ENCODE assay signal across 7 mouse cellular contexts in genomic region chr8:84657203-84657602, GRCm38 (mm10). TPM values are rescaled to one million over a fixed set of nuclear protein-coding genes. Genes with fewer than 3 reads are reported as not detected.
DNase-seq lines count a peak whose midpoint lies in the region; ATAC-seq lines count a peak whose summit lies in the region.

No protein-coding gene starts in this region.

- no peaks in the 10 kb centered on the region for H3K36me3 ChIP-seq in lung, embryonic 15.5 days
- H3K36me3 ChIP-seq in embryonic facial prominence, embryonic 14.5 days (ENCODE audit: control insufficient read depth, insufficient read depth, low read length): no peaks in the 10 kb centered on the region
- H3K36me3 ChIP-seq in intestine, embryonic 14.5 days (ENCODE audit: control insufficient read depth, insufficient read depth, low read length): no peaks in the 10 kb centered on the region
- H3K36me3 ChIP-seq in neural tube, embryonic 13.5 days: no peaks in the 10 kb centered on the region

- H3K27me3 ChIP-seq in lung, embryonic 15.5 days: no peaks in the 10 kb centered on the region
- H3K27me3 ChIP-seq in embryonic facial prominence, embryonic 14.5 days (replicated peaks; ENCODE audit: control insufficient read depth, insufficient read depth, low read length): no peaks in the 10 kb centered on the region
- no peaks in the 10 kb centered on the region for H3K27me3 ChIP-seq in intestine, embryonic 14.5 days (replicated peaks; ENCODE audit: control insufficient read depth, insufficient read depth, low read length)
- H3K27me3 ChIP-seq in neural tube, embryonic 13.5 days: no peaks in the 10 kb centered on the region

- peak overlapping the region; percentile 47 for H3K4me3 ChIP-seq in lung, embryonic 15.5 days
- peak overlapping the region; percentile 39 for H3K4me3 ChIP-seq in embryonic facial prominence, embryonic 14.5 days (ENCODE audit: low read depth, low read length)
- H3K4me3 ChIP-seq in intestine, embryonic 14.5 days (ENCODE audit: low read depth, low read length): peak overlapping the region; percentile 52; the same call in 1 of the 2 replicates
- peak overlapping the region; percentile 34 for H3K4me3 ChIP-seq in neural tube, embryonic 13.5 days

- H3K9ac ChIP-seq in lung, embryonic 15.5 days: peak overlapping the region; percentile 64; the same call in 1 of the 2 replicates
- H3K9ac ChIP-seq in embryonic facial prominence, embryonic 14.5 days (ENCODE audit: low read depth, low read length): peak overlapping the region; percentile 72
- H3K9ac ChIP-seq in intestine, embryonic 14.5 days (ENCODE audit: low read length): peak overlapping the region; percentile 71; the same call in 1 of the 2 replicates
- H3K9ac ChIP-seq in neural tube, embryonic 13.5 days: peak overlapping the region; percentile 67

- peaks cover 62% of the 10 kb centered on the region for H3K4me1 ChIP-seq in lung, embryonic 15.5 days
- peaks cover 51% of the 10 kb centered on the region for H3K4me1 ChIP-seq in embryonic facial prominence, embryonic 14.5 days (ENCODE audit: control insufficient read depth, insufficient read depth, low read length)
- H3K4me1 ChIP-seq in intestine, embryonic 14.5 days (replicated peaks; ENCODE audit: control insufficient read depth, insufficient read depth, low read length): peaks cover 56% of the 10 kb centered on the region
- H3K4me1 ChIP-seq in neural tube, embryonic 13.5 days (replicated peaks): peaks cover 80% of the 10 kb centered on the region

- no peak for DNase-seq in lung, adult 18-20 months
- no peak for DNase-seq in embryonic facial prominence, embryonic 14.5 days (ENCODE audit: low spot score)
- DNase-seq in intestine, embryonic 14.5 days (ENCODE audit: low spot score): no peak

- H3K27ac ChIP-seq in lung, embryonic 15.5 days: peak overlapping the region; percentile 99
- peak overlapping the region; percentile 97 for H3K27ac ChIP-seq in embryonic facial prominence, embryonic 14.5 days (replicated peaks; ENCODE audit: low read depth, low read length)
- peak overlapping the region; percentile 99 for H3K27ac ChIP-seq in intestine, embryonic 14.5 days (ENCODE audit: low read depth)
- peak overlapping the region; percentile 87 for H3K27ac ChIP-seq in neural tube, embryonic 13.5 days (replicated peaks)

- peak overlapping the region; percentile 89 for H3K4me2 ChIP-seq in lung, embryonic 15.5 days
- H3K4me2 ChIP-seq in embryonic facial prominence, embryonic 14.5 days (ENCODE audit: low read depth, low read length): peak overlapping the region; percentile 77
- peak overlapping the region; percentile 87 for H3K4me2 ChIP-seq in intestine, embryonic 14.5 days (ENCODE audit: low read length)
- peak overlapping the region; percentile 56 for H3K4me2 ChIP-seq in neural tube, embryonic 13.5 days

- ATAC-seq in lung, embryonic 15.5 days (ENCODE audit: borderline replicate concordance, extremely low read depth, low FRiP score, low TSS enrichment): no peak
- no peak for ATAC-seq in embryonic facial prominence, embryonic 14.5 days (ENCODE audit: low read depth)
- ATAC-seq in intestine, embryonic 14.5 days (replicated peaks; ENCODE audit: low FRiP score, low TSS enrichment, low read depth): 0 out of 2 replicates have a peak, but pooled peaks have one; percentile 1
- no peak for ATAC-seq in neural tube, embryonic 13.5 days (ENCODE audit: low read depth)
- no peak for ATAC-seq in inflammation-experienced regulatory T-cells, adult 6 months
- no peak for ATAC-seq in CD4-positive, CD25-positive, alpha-beta regulatory T cell, adult 4 months

- no peaks in the 10 kb centered on the region for H3K9me3 ChIP-seq in lung, embryonic 15.5 days
- no peaks in the 10 kb centered on the region for H3K9me3 ChIP-seq in embryonic facial prominence, embryonic 14.5 days (ENCODE audit: control insufficient read depth, low read length)
- H3K9me3 ChIP-seq in intestine, embryonic 14.5 days (ENCODE audit: control insufficient read depth, low read length): no peaks in the 10 kb centered on the region
- H3K9me3 ChIP-seq in neural tube, embryonic 13.5 days: no peaks in the 10 kb centered on the region

RNA-seq across cellular contexts. Expression of gene Ier2, which starts 5.4 kb away (rescaled TPM):
- 91.2 and 92.0 TPM in 2 replicates for polyA plus RNA-seq in lung, embryonic 15.5 days (2015; fragmentation: Nextera tagmentation; extraction: Ambion mirVana)
- polyA plus RNA-seq in embryonic facial prominence, embryonic 14.5 days (2014; fragmentation: Nextera tagmentation; extraction: Ambion mirVana): 45.9 and 50.3 TPM in 2 replicates
- polyA plus RNA-seq in intestine, embryonic 14.5 days (2014; fragmentation: Nextera tagmentation; extraction: Ambion mirVana): 73.2 and 75.5 TPM in 2 replicates
- 32.5 and 37.7 TPM in 2 replicates for polyA plus RNA-seq in neural tube, embryonic 13.5 days (2015; fragmentation: Nextera tagmentation; extraction: Ambion mirVana)
- polyA plus RNA-seq in inflammation-experienced regulatory T-cells, adult 6 months (2017; shearing (Covaris generic)): 10 to 100 TPM; 42.4 to 46.3 (median 45.8) TPM
- polyA plus RNA-seq in CD4-positive, CD25-positive, alpha-beta regulatory T cell, adult 4 months (2017; shearing (Covaris generic)): 10 to 100 TPM; 39.5 to 42.6 TPM

RNA-seq across cellular contexts. Expression of gene Trmt1, which starts 28.9 kb away (rescaled TPM):
- 57.5 and 58.4 TPM in 2 replicates for polyA plus RNA-seq in lung, embryonic 15.5 days (2015; fragmentation: Nextera tagmentation; extraction: Ambion mirVana)
- 55.8 and 73.2 TPM in 2 replicates for polyA plus RNA-seq in embryonic facial prominence, embryonic 14.5 days (2014; fragmentation: Nextera tagmentation; extraction: Ambion mirVana)
- 85.9 and 87.0 TPM in 2 replicates for polyA plus RNA-seq in intestine, embryonic 14.5 days (2014; fragmentation: Nextera tagmentation; extraction: Ambion mirVana)
- polyA plus RNA-seq in neural tube, embryonic 13.5 days (2015; fragmentation: Nextera tagmentation; extraction: Ambion mirVana): 53.6 and 55.5 TPM in 2 replicates
- 10 to 100 TPM; 28.0 to 61.1 (median 55.5) TPM for polyA plus RNA-seq in inflammation-experienced regulatory T-cells, adult 6 months (2017; shearing (Covaris generic))
- 10 to 100 TPM; 45.0 to 60.3 TPM for polyA plus RNA-seq in CD4-positive, CD25-positive, alpha-beta regulatory T cell, adult 4 months (2017; shearing (Covaris generic))

RNA-seq across cellular contexts. Expression of gene Nacc1, which starts 30.5 kb away (rescaled TPM):
- polyA plus RNA-seq in lung, embryonic 15.5 days (2015; fragmentation: Nextera tagmentation; extraction: Ambion mirVana): 20.2 and 21.6 TPM in 2 replicates
- polyA plus RNA-seq in embryonic facial prominence, embryonic 14.5 days (2014; fragmentation: Nextera tagmentation; extraction: Ambion mirVana): 19.7 and 20.1 TPM in 2 replicates
- polyA plus RNA-seq in intestine, embryonic 14.5 days (2014; fragmentation: Nextera tagmentation; extraction: Ambion mirVana): 23.7 and 25.0 TPM in 2 replicates
- 14.1 and 15.1 TPM in 2 replicates for polyA plus RNA-seq in neural tube, embryonic 13.5 days (2015; fragmentation: Nextera tagmentation; extraction: Ambion mirVana)
- 1 to 10 TPM; 9.2 to 9.5 (median 9.4) TPM for polyA plus RNA-seq in inflammation-experienced regulatory T-cells, adult 6 months (2017; shearing (Covaris generic))
- 1 to 10 TPM; 8.1 to 9.1 TPM for polyA plus RNA-seq in CD4-positive, CD25-positive, alpha-beta regulatory T cell, adult 4 months (2017; shearing (Covaris generic))

RNA-seq across cellular contexts. Expression of gene Lyl1, which starts 44.1 kb away (rescaled TPM):
- 11.9 and 12.1 TPM in 2 replicates for polyA plus RNA-seq in lung, embryonic 15.5 days (2015; fragmentation: Nextera tagmentation; extraction: Ambion mirVana)
- 5.8 and 6.8 TPM in 2 replicates for polyA plus RNA-seq in embryonic facial prominence, embryonic 14.5 days (2014; fragmentation: Nextera tagmentation; extraction: Ambion mirVana)
- 4.3 and 5.2 TPM in 2 replicates for polyA plus RNA-seq in intestine, embryonic 14.5 days (2014; fragmentation: Nextera tagmentation; extraction: Ambion mirVana)
- polyA plus RNA-seq in neural tube, embryonic 13.5 days (2015; fragmentation: Nextera tagmentation; extraction: Ambion mirVana): 2.8 and 3.6 TPM in 2 replicates
- polyA plus RNA-seq in inflammation-experienced regulatory T-cells, adult 6 months (2017; shearing (Covaris generic)): 1 to 10 TPM in 2 of 3 experiments, under 1 TPM in 1; 0.20 to 2.7 (median 1.3) TPM
- polyA plus RNA-seq in CD4-positive, CD25-positive, alpha-beta regulatory T cell, adult 4 months (2017; shearing (Covaris generic)): 1 to 10 TPM; 2.0 to 2.6 TPM
